Comparison of ENCODE assay signal across 28 mouse cellular contexts in genomic region chr1:127098871-127099420, GRCm38 (mm10).
A peak's percentile ranks its signal among the peaks of the same experiment; 100 is the strongest.
DNase-seq lines count a peak whose midpoint lies in the region; ATAC-seq and TF ChIP-seq lines count a peak whose summit lies in the region.
"Had no signal": no experiment of that assay in that cellular context is flagged by ENCODE, and none has a peak within 500 bp of the region (broad histone marks: within the 10 kb centered on the region; RNA-seq: fewer than 3 reads in every experiment).

No protein-coding gene starts in this region.

- no peak overlapping the region for H3K4me3 ChIP-seq in embryonic facial prominence, embryonic 14.5 days (ENCODE audit: low read depth, low read length)
- H3K4me3 ChIP-seq in embryonic facial prominence, embryonic 10.5 days = no peak overlapping the region
- H3K4me3 ChIP-seq in layer of hippocampus, adult 2 months = no peak overlapping the region
- H3K4me3 ChIP-seq: embryonic facial prominence, embryonic 12.5 days; erythroblast, embryonic 14.5 days; forebrain, embryonic 13.5 days; gastrocnemius, adult 2 months; heart, adult 2 months; heart, embryonic 10.5 days; heart, embryonic 13.5 days had no signal

- no peak for DNase-seq in embryonic facial prominence, embryonic 14.5 days (ENCODE audit: low spot score)
- no peak for DNase-seq in embryonic facial prominence, embryonic 10.5 days (ENCODE audit: low spot score)
- DNase-seq in layer of hippocampus, adult 2 months (ENCODE audit: low spot score in 2 of 2) = no peak
- no peak for DNase-seq in layer of hippocampus, adult 8-10 months (ENCODE audit: low spot score in 2 of 2)
- DNase-seq in 3T3-L1 (ENCODE audit: low read depth, low spot score) (peak; percentile 3), MN1 (ENCODE audit: low spot score) (peak; percentile 85)
- no peak for DNase-seq in left cerebral cortex, adult 9 months (ENCODE audit: low spot score in 2 of 2)
- no peak for DNase-seq in spleen, postnatal 4 days (ENCODE audit: low spot score in 2 of 2)
- DNase-seq: adrenal gland, adult 8-10 months; adrenal gland, postnatal 36 days; cerebellum, adult 11 months; cerebellum, adult 8-10 months; cerebellum, postnatal 14 days; gastrocnemius, adult 2 months; gastrocnemius, postnatal 14 days; heart, adult 2 months; heart, postnatal 14 days; heart, postnatal 4 days had no signal

- no peak overlapping the region for H3K9ac ChIP-seq in embryonic facial prominence, embryonic 14.5 days (ENCODE audit: low read depth, low read length)
- H3K9ac ChIP-seq: embryonic facial prominence, embryonic 12.5 days; forebrain, embryonic 13.5 days; heart, embryonic 13.5 days; hindbrain, embryonic 14.5 days had no signal

- no peaks in the 10 kb centered on the region for H3K4me1 ChIP-seq in embryonic facial prominence, embryonic 14.5 days (ENCODE audit: control insufficient read depth, insufficient read depth, low read length)
- H3K4me1 ChIP-seq in embryonic facial prominence, embryonic 10.5 days = no peaks in the 10 kb centered on the region
- H3K4me1 ChIP-seq: embryonic facial prominence, embryonic 12.5 days; heart, embryonic 10.5 days; heart, embryonic 13.5 days had no signal

- no peaks in the 10 kb centered on the region for H3K27me3 ChIP-seq in embryonic facial prominence, embryonic 14.5 days (replicated peaks; ENCODE audit: control insufficient read depth, insufficient read depth, low read length)
- H3K27me3 ChIP-seq in embryonic facial prominence, embryonic 10.5 days (replicated peaks; ENCODE audit: low read depth, poor library complexity, severe bottlenecking) = no peaks in the 10 kb centered on the region
- H3K27me3 ChIP-seq: embryonic facial prominence, embryonic 12.5 days; forebrain, embryonic 13.5 days; heart, embryonic 13.5 days had no signal

- no peak overlapping the region for H3K4me2 ChIP-seq in embryonic facial prominence, embryonic 14.5 days (ENCODE audit: low read depth, low read length)
- H3K4me2 ChIP-seq: embryonic facial prominence, embryonic 12.5 days; forebrain, embryonic 13.5 days; heart, embryonic 13.5 days; hindbrain, embryonic 14.5 days had no signal

- ATAC-seq in embryonic facial prominence, embryonic 14.5 days (ENCODE audit: low read depth) = peak; percentile 41; the same call in 1 of the 2 replicates
- ATAC-seq: forebrain, embryonic 13.5 days; forebrain, embryonic 16.5 days; hindbrain, postnatal 0 days; inflammation-experienced regulatory T-cells, adult 6 months; intestine, embryonic 16.5 days had no signal

- H3K27ac ChIP-seq in embryonic facial prominence, embryonic 14.5 days (replicated peaks; ENCODE audit: low read depth, low read length) = no peak overlapping the region
- H3K27ac ChIP-seq in embryonic facial prominence, embryonic 10.5 days (replicated peaks) = no peak overlapping the region
- peak overlapping the region; percentile 47; the same call in 1 of the 2 replicates for H3K27ac ChIP-seq in layer of hippocampus, adult 2 months
- H3K27ac ChIP-seq: embryonic facial prominence, embryonic 12.5 days; forebrain, embryonic 13.5 days; gastrocnemius, adult 2 months; heart, adult 2 months; heart, embryonic 10.5 days; heart, embryonic 13.5 days; hindbrain, embryonic 14.5 days; hindbrain, postnatal 0 days had no signal

- H3K9me3 ChIP-seq in embryonic facial prominence, embryonic 14.5 days (ENCODE audit: control insufficient read depth, low read length) = no peaks in the 10 kb centered on the region
- no peaks in the 10 kb centered on the region for H3K9me3 ChIP-seq in embryonic facial prominence, embryonic 10.5 days
- H3K9me3 ChIP-seq: embryonic facial prominence, embryonic 12.5 days; forebrain, embryonic 13.5 days; heart, embryonic 10.5 days had no signal

- TF ChIP-seq CTCF in layer of hippocampus, adult 2 months (conservative IDR thresholded peaks at IDR 0.05) = no peak

- no peaks in the 10 kb centered on the region for H3K36me3 ChIP-seq in embryonic facial prominence, embryonic 14.5 days (ENCODE audit: control insufficient read depth, insufficient read depth, low read length)
- no peaks in the 10 kb centered on the region for H3K36me3 ChIP-seq in embryonic facial prominence, embryonic 10.5 days (replicated peaks)
- H3K36me3 ChIP-seq: embryonic facial prominence, embryonic 12.5 days; heart, embryonic 10.5 days; heart, embryonic 13.5 days had no signal

Comparison
In these comparisons a context has a peak if more than half of its experiments do, and no peak if none do; other contexts are left out.
1. DNase-seq: peak in 3T3-L1 (single experiment) and MN1 (single experiment); none in embryonic facial prominence, embryonic 14.5 days (single experiment), embryonic facial prominence, embryonic 10.5 days (single experiment), layer of hippocampus, adult 2 months (0 of 2), layer of hippocampus, adult 8-10 months (0 of 2), left cerebral cortex, adult 9 months (0 of 2) and spleen, postnatal 4 days (0 of 2).